Mouse (Mus musculus): ENCODE results near the gene Best3. TPM values are rescaled to one million over a fixed set of nuclear protein-coding genes. Genes with fewer than 3 reads are reported as not detected.

Best3 gene
- polyA plus RNA-seq (2012; rRNA removed): 0.69 and 0.77 TPM in 2 replicates

DNA sequence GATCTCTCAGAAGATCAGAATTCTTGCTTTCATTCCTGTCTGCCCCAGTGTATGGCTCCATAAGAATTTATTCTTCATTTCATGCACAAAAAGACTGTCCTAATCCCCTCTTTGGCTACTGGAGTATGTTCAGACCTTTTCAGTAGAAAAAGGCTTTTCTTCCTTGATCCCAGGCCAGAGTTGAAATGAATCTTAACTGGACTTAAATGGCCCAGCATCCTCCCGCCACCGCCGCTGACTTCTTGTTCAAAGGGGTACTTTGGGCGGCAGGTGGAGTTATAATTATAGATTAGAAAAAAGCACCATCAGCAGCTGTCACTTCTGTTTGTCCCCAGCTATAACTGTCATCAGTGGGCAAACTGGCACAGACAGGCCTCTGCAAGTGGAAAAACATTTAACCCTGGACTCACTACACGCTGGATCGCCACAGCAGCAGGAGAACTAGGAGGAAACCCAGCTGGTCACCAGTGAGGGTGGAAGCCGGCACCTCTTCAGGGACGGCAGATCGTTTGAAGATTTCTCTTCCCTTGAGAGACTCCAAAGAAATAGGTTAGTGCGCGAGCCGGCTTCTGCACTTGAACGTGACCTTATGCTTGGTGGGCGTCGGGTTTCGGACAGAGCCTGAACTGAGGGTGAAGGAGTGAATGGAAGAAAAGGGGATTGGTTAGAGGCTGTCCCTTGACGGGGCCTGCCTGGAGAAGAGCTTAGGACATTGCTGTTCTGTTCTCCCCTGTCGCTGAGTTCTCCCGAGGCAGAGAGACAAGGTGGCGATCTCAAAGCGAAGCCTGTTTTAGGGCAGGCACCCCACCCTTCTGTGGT lies at the start of gene Best3:
TSS of gene Best3 (plus strand) at position 51 of the 819 bp plus-strand sequence.
- DNase-seq (ENCODE audit: low read depth): no peak

DNA sequence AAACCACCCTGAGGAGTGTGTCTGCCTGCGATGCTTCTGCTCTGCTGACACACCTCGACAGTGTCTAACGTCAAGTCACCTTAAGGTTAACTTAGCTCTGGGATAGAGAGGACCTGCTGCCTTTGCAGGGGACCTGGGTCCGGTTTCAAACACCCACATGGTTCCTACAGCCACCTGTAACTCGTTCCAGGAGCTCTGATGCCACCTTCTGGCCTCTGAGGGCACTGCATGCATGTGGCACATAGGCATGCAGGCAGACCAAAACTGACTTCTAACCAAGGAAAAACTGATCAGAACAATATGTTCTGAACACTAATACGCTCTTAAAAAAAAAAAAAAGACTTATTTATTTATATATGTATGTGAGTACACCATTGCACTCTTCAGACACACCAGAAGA lies 43.1 kb upstream of the Best3 start:
- no peak for DNase-seq (ENCODE audit: low read depth)

DNA sequence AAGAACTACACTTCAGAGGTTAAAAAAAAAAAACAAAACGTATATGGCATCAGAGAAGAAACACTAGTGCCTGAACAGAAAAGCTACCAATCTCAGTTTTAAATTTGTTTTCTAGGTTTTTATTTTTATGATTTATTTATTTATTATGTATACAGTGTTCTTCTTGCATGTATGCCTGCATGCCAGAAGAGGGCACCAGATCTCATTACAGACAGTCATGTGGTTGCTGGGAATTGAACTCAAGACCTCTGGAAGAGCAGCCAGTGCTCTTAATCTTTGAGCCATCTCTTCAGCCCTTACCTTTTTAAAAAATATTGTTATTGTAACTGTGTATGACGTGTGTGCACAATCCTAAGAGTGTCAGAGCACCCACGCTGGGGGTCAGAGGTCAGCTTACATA lies 42.0 kb upstream of the Best3 start:
- no peak for DNase-seq (ENCODE audit: low read depth)

DNA sequence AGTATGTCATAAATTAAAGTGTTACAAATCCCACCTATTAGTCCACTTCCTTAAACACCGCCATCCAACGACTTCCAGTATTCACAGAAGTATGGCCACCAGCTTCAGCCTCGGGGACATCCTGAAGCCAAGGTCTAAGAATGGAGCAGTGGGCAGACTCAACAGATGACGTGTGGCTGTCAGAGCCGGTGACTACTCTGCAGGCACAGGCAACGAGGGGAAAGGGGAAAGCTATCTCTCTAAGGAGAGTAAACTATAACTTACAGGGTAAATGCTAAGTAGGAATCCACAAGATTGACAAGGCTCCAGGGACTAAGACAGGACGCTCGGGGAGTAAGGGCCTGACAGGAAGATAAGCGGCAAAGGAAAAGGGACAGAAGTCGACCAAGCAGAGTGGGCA lies 41.2 kb upstream of the Best3 start:
- DNase-seq (ENCODE audit: low read depth): no peak

DNA sequence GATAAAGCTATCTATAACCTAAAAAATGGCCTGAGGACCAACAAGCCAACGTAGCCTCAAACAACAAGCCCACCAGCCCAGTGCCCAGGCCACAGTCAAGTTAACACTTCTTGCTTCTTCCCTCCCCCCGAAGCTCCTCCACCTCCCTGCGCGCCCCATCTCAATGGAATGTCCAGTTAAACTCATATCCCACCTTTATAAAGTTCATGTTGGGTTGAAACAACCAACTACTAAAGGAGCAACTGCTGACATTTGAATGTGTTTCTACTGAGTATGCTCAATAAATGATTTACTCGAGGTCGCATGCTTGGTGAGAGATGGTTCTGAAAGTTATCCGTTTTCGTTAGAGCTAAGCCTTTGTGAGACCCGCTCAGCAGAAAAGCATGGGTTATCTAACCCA lies 37.7 kb upstream of the Best3 start:
- no peak for DNase-seq (ENCODE audit: low read depth)

DNA sequence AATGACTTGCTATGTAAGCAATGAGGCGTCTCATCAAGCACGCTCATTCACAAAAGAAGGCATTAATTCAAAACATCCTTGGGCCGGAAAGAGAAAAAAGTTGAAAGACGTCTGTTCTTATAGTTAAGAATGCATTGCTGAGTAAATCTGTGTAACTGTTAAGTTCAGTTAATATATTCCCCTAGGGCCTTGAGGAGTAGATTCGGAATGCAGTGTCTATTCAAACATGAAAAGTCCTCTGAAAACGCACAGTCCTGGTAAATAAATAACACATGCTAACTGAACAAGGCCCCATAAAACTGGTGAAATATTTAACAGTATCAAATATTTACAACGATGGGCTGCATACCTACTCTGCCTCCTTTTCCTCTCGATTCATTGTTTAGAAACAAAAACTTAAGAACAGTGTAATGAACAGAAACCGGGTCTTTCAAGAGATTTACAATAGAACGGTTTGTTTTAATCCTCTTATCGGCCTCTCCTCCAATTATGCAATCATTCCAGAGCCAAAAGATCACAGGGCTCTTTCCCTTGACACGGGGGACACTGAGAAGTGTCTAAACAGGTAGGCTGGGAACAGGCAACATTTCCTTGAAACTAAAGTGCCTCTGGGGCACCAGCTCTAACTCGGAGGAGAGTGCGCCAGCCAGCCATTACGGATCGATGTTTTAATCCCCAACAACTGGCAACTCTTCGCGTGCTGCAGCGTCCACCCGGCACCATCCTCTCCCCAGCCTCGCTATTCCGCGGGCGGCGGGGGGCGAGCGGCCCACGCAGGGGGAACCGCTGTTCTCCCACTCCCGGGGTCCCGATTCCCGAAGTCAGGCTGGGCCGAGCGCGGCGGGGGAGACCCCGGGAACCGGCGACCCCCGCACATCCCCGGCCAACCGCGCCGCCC lies 36.8 kb upstream of the Best3 start:
- DNase-seq (ENCODE audit: low read depth): no peak

DNA sequence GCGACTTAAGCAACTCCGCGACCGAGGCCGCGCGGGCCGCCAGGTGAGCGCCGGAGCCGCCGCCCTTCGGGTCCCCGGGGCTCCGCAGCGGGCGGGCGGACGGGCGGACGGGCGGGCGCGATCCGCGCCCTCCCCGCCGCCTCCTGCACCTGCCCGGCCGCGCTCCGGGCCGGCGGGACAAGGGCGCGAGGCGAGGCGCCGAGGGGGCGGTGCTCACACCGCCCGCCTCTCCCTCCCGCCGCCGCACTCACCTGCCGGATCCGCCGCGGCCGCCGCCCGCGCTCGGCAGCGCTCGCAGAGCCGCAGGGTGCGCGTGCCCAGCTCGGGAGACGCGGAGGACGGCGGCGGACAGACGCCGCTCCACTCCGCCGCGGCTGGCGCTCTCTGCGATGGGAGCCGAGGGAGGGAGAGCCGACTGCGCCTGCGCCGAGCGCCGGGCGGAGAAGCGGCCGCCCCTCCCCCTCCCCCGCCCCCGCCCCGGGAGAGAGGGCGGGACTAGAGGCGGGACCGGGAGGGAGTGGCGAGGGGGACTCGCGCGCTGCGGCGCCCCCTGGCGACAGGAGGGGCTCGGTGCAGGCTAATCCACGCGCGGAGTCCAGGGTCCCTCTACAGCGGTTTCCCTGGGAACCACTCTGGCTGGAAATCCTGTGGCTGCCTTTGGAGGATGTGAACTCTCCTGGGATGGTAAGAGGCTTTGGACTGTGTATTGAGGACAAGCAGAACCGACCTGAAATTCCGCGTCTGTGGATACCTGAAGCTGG lies 35.9 kb upstream of the Best3 start, which contains the start of gene Rab3ip:
TSS of gene Rab3ip (minus strand) at position 761 of the 761 bp plus-strand sequence.
- no peak for DNase-seq (ENCODE audit: low read depth)

DNA sequence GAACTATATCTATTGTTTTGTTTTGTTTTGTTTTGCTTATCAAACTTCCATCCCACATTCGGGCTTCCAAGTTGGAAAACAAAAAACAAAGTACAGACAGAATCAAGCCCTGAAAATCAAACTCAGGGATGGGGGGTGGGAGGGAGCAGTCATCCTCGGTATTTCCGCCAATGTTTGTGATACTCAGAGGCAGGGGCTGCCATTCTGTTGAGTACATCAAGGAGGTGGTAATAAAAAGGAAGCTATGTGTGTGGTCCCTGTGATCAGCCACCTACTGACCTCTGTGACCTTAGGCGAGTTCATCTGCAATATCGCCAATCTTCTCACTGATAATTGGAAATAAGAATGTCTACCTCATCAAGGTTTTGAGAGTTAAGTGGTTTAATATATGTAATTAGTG lies 35.2 kb upstream of the Best3 start:
- DNase-seq (ENCODE audit: low read depth): no peak

DNA sequence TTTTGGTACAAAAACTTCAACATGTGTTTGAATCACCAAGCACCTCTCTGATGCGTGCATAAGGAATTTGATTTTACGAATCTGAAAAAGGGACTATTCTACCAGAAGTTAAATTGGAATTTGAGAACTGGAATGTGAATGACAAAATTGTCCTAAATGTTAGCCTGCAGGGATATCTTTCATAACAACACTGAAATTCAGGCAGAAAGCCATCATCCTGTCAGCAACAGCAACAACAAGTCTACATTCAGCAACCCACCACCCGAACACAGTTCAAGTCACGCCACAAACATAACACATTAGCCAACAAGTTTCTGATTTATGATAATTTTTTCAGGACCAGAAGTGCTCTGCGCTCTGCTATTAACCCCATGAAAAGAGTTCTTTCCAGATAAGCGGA lies 30.9 kb upstream of the Best3 start:
- DNase-seq (ENCODE audit: low read depth): no peak

DNA sequence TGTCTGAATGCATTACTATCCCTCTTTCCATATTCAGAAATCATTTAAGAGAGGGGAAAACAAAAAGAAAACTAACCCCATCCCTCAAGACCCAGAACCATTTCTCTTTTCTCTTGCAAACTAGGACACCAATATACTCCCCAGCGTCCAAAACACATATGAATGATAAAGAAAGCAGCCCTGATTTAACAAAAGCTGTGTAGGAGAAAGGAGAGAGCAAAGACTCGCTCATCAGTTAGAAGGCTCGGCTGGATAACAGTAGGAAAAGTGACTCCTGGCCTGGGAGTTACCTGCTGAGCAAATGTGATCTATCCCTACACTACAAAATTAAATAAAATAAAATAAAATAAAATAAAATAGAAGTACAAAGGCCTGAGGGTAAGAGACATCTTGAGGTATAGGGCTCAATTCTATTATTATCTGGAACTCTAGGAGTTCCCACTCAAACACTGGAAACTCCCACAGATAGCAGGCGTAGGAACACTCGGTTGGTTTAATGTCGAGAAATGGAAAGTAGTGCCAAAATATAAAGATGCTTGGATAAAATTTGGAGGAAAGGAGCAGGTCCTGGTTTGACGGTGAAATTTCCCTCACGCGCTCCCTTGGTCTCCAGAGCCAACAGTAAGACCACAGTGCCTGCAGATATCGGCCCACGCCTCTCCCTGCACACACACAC lies 29.5 kb upstream of the Best3 start:
- no peak for DNase-seq (ENCODE audit: low read depth)

DNA sequence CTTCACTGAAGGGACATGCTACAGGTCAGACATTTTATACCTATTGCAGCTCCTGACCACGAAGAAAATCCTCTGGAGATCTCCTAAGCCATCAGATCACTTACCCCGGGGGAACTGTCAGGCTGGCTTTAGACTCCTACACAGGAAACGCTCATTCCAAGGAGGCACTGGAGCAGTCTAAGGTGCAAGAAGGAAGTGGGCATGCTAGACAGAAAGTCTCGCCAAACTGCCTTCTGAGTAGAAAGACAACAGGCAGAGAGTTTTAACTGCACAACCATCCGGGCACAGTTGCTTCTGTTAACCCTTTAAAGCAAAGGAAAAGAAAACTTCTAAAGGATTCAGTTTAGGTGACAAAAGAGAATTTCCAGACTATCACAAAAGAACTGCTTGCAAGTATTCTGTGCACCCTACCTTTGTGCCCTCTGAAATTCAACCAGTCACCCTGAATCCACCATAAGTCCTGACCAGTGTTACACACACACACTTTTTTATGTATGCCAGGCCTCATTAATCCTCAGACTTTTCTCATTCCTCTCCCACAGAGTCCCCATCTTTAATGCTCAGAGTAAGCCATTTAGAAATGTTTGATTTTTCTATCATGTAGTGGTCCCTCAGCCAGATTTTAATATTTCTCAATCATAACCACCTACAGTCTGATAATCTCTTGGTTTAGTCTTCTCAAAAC lies 28.1 kb upstream of the Best3 start:
- DNase-seq (ENCODE audit: low read depth): peak; percentile 13

DNA sequence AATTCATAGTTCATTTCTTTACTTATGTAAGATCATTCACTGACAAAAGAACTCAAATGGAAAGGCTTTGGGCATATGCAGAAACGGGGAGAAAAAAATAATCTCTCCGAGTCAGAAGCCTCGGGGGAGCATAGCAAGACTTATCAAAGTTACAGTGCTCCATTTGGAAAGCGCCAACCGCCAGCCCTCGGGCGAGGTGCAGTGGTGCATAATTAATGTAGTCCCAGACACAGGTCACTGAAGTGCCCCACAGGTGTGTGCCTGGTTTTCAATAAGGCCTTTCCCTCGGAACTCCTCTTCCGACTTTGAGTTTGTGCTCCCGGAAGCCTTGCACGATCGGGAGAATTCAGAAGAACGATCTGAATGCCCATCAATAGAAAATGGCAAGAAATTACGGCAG lies 24.0 kb upstream of the Best3 start:
- no peak for DNase-seq (ENCODE audit: low read depth)

DNA sequence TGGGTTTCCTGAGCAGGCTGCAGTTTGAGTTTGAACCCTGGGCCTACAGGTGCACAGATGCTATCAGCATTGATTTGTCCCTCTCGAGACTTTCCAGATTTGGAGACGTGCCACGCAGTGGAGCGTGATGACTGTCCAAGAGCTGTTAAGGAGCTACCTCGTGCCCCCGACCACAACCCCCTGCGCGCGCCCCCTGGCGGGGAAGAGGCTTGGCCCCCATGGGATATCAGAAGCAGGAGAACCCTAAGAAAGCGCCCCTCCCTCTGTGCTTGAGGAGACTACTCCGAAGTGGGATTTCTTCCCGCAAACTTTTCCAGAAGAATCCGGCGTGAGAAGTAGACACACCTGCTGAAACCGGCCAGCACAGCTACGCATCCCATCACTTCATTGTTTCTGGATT lies 23.3 kb upstream of the Best3 start:
- DNase-seq (ENCODE audit: low read depth): no peak

DNA sequence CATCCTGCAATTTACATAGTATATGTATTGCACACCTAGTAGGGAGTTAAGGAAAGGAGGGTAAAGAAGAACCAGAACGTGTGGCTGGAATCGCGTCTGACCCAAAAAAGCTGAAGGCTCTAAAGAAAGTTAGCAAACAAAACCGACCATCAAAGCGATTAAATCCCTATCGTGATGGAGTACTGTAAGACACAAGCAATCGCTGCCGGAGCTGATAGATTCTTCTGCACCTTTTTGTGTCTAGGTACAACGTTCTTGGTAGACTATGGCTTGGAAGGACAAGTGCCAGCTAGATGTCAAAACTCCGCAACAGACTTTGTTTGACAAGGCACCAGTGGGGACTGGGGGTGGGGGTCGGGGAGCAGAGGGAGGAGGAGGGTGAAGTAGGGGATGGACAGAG lies 22.0 kb upstream of the Best3 start:
- no peak for DNase-seq (ENCODE audit: low read depth)

DNA sequence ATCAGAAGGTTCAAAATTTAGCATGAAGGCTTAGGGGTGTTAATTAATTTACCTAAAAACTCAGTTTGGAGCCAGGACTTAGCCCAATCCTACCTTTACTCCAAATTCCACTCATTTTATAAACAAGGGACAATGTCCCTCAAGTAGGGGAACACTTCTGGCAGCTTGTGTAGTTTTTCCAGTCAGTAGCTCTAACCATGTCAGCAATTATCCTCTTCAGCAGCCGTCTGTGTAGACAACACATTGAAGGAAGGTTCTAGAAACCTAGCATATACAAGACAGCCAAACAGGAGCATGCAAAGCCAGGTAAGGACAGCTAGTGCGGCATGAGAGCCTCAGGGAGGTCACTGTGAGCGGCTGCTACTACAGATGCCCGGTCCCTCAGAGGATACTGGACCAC lies 21.5 kb upstream of the Best3 start:
- no peak for DNase-seq (ENCODE audit: low read depth)

DNA sequence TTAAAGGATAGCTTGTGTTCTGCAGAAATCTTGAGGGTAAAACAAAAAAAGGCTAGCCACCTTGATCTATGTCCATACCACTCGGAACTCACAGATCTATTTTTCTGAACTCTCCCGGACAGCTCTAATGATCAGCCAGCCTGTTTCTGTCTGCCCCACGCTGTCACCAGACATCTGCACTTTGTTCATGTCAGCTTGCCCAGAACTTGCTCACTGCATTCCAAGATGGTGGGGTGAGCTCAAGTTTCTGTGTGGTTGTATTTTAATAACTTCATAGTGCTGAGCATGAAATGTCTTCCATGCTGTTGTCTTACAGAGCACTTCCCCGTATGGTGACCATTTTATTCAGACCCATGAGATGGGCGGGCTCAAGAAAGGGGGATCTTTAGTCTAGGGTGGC lies 20.8 kb upstream of the Best3 start:
- DNase-seq (ENCODE audit: low read depth): no peak

DNA sequence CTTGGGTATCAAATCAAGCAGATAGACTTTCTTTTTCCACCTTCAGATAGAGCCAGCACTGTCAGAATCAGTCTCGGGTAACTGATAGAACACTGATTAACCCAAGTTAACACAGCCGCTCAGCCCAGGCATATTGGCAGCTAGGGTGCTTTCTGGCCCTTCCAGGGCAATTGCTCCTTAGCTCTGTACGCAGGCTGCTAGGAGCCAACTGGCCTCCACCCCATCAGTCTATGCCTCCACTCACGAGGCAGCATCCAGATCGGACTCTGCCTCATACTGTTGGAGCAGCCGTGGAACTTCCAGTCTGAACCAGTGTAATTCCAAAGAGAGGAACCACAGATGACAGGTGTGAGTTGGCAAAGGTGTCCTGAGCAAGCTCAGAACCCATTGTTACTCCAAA lies 20.0 kb upstream of the Best3 start:
- no peak for DNase-seq (ENCODE audit: low read depth)

DNA sequence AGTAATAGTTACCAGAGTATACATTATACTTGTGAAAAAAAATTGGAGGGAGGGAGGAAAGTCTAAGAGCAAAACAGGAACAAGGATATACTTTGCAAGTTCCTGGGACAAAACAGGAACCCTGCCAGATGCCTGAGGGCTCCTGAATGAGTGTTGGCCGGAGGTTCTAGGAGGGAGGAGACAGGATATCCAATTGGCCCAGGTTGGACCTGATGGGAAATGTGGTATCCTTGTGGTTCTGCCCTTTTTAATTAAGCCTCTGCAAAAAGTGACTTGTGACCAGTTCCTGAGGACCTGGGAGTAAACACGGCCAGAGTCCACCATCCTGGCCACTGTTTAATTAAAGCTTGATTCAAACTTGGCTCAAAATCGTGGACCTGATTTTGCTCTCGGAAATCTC lies 17.4 kb upstream of the Best3 start:
- no peak for DNase-seq (ENCODE audit: low read depth)

DNA sequence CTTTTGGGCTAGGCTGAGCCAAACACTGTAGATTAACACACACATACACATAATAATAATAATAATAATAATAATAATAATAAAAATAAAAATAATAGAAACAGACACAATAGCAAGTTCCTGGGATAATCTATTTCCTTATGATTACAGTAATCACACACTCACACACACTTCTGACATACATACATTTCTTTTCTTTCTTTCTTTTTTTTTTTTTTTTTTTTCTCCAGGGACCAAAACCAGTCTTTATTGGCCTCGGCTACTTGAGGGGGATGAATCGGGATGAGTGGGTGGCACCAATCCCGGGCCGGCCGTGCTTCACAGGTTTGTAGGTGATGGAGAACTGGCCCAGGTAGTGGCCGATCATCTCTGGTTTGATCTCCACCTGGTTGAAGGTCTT lies 13.6 kb upstream of the Best3 start, which contains the start of gene Gm10271:
TSS of gene Gm10271 (minus strand) at position 101 of the 400 bp plus-strand sequence.
- no peak for DNase-seq (ENCODE audit: low read depth)

DNA sequence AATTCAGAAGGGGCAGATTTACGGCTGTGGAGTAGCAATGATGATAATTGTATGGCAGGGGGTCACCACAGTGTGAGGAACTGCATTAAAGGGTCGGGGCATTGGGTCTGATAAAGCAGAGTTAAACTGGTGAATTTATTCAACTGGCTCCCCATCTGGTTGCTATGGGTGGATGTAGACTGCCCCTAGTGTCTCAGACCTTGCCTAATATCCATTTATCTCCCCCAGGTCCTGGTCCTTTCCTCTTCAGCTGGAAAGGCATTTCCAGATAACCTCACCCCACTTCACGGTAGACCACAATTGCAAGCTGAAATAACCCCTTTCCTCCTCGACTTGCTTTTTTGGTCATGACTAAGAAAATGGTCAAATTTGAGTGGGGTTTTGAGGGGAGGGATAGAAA lies 8.7 kb upstream of the Best3 start:
- DNase-seq (ENCODE audit: low read depth): no peak

DNA sequence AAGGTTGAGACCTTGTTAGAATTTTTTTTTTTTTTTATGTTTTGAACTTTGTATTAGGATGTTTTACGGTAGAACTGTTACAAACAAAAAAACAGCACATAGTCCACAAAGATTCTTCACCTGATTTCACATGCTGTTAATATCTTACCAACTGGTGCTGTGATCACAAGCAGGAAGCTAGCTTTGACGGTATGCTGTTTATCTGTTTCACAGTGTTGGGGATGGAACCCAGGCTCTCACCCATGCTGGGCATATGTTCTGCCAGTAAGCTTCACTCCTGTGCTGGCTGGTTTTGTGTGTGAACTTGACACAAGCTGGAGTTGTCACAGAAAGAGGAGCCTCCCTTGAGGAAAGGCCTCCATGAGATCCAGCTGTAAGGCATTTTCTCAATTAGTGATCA lies 8.3 kb upstream of the Best3 start:
- no peak for DNase-seq (ENCODE audit: low read depth)

Data from gonadal fat pad, adult 2 months (tissue).